Mouse (Mus musculus): ENCODE data around the gene Dnaic2.

DNA sequence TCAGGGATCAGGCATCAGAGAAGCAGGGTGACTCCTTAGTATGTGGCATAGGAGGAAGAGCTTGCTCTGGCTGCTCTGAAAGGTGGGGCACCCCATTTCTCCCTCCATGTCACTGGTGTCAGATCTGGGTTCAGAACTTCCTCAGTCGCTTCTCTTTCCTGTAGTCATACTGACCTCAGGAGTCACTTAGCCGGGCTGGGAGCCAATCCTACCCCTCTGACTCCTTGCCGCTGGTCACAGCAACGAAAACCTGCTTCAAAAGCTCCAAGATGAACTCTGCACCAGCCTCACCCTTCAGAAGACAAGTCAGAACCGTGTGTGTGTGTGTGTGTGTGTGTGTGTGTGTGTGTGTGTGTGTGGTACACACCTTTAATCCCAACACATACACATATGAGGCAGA lies 20.9 kb upstream of the Dnaic2 start:
- no peak for TF ChIP-seq POLR2A (IDR thresholded peaks at IDR 0.05; ENCODE audit: low read depth, low read length)
- TF ChIP-seq CTCF (IDR thresholded peaks at IDR 0.05; ENCODE audit: extremely low read depth, insufficient read length, insufficient replicate concordance, low read depth, low read length), result no peak

All from small intestine, adult 2 months (tissue).